Mouse (Mus musculus) myocyte (in vitro differentiated cells): ENCODE results near the gene Bmp2k.
"Not testable (repeated sequence)": the region's sequence is repeated elsewhere in the genome, so short reads cannot be mapped to it uniquely, and the experiment has no call there.

Source experiments
- E2F4 ChIP-seq: IDR thresholded peaks from one replicate; pipeline ENCODE4 v1.6.1; 2011; ENCODE audit warnings: mild to moderate bottlenecking, control low read depth, moderate library complexity; ENCODE audit not compliant: insufficient read depth
- MAX ChIP-seq: IDR thresholded peaks from one replicate; pipeline ENCODE4 v1.6.1; 2011; ENCODE audit warnings: low read depth, mild to moderate bottlenecking, control low read depth
- MYOD1 ChIP-seq, 3 experiments: IDR thresholded peaks; one replicate each; pipeline ENCODE4 v1.6.1; 2011; ENCODE audit warnings: control low read depth in 2 of 3, low read depth in 2 of 3, mild to moderate bottlenecking in 2 of 3, moderate library complexity in 1 of 3; ENCODE audit not compliant: insufficient read length in 2 of 3, control insufficient read depth in 1 of 3
- POLR2A ChIP-seq: IDR thresholded peaks from one replicate; pipeline ENCODE4 v1.6.1; 2011; ENCODE audit warnings: low read depth, mild to moderate bottlenecking, control low read depth, moderate library complexity; ENCODE audit not compliant: insufficient read length
- SRF ChIP-seq: IDR thresholded peaks from one replicate; pipeline ENCODE4 v1.6.1; 2011; ENCODE audit warnings: low read depth; ENCODE audit not compliant: control insufficient read depth, insufficient read length
- TCF12 ChIP-seq: IDR thresholded peaks from one replicate; pipeline ENCODE4 v1.6.1; 2011; ENCODE audit warnings: mild to moderate bottlenecking, control low read depth; ENCODE audit not compliant: poor library complexity, insufficient read depth, severe bottlenecking
- USF1 ChIP-seq: IDR thresholded peaks from one replicate; pipeline ENCODE4 v1.6.1; 2011; ENCODE audit warnings: low read depth, mild to moderate bottlenecking, control low read depth, moderate library complexity

GRCm38 (mm10) chr5:97028840-97029239 is 31.4 kb downstream of the Bmp2k start:
- not testable (repeated sequence) for TF ChIP-seq POLR2A; TCF12; MYOD1 (IDR thresholded peaks at IDR 0.05; ENCODE audit: control insufficient read depth in 1 of 3, insufficient read length in 2 of 3, low read depth in 2 of 3); USF1; MAX; SRF; E2F4
